Mouse (Mus musculus): ENCODE data around the gene Ctso.

DNA sequence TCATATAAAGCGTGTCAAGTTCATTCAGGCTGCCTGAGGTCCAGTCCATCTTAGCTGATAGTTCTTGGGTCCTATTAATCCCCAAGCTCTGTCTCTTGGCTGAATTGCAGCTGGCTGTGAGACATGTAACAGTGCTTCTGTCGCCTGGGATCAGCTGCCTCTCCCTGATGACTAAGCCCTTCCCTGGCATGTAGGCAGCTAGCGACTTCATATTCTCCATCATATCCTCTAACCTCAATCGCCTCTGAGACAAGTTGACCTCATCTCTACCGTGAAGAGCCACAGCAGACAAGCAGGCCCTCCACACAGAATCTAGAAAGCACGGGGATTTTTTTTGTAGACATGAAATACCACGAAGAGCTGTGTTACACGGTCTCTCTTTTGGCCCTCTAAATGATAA is 14.2 kb upstream of the Ctso start:
- no peak for TF ChIP-seq CTCF (IDR thresholded peaks at IDR 0.05; ENCODE audit: extremely low read depth, insufficient read length, insufficient replicate concordance, low read depth, low read length)
- TF ChIP-seq POLR2A (IDR thresholded peaks at IDR 0.05; ENCODE audit: low read depth, low read length): no peak

Data from small intestine, adult 2 months (tissue).